Mouse (Mus musculus) liver, embryonic 14.5 days (tissue): Measurements from ENCODE around the gene Sec61g.
A peak's percentile ranks its signal among the peaks of the same experiment; 100 is the strongest.

Experiments
- CTCF ChIP-seq: IDR thresholded peaks from 2 replicates; pipeline ENCODE4 v1.5.1; 2016; ENCODE audit warnings: antibody characterized with exemption, low read depth, control low read depth
- EP300 ChIP-seq: IDR thresholded peaks from 2 replicates; pipeline ENCODE4 v1.6.1; 2016; ENCODE audit warnings: antibody characterized with exemption, low read depth

DNA sequence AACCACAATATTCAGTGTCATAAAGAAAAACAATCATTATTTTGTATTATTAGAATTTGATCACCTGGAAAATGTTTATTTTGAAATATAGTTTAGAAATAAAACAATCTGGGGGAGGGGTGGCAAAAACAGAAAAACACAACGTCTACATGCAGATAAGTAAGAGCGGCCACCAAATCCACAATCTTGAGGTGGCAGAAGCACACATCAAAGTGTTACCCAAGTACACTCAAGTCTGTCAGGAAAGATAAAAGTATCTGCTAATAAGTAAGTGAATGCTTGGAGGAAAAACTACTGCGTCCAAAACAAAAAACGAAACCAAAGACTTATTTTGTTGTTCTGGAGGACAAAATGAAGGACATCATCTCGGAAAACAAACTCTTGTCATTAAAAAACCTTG is 5.1 kb downstream of the Sec61g start:
- TF ChIP-seq CTCF: no peak
- TF ChIP-seq EP300: peak; percentile 96
